Mouse (Mus musculus): ENCODE results near the gene Zcchc10.

- no peak for TF ChIP-seq CTCF (IDR thresholded peaks at IDR 0.05; ENCODE audit: insufficient read depth, low read length)
- TF ChIP-seq POLR2A (IDR thresholded peaks at IDR 0.05; ENCODE audit: borderline replicate concordance, extremely low read depth, low read depth, low read length), result no peak
These were observed 11.2 kb downstream of the Zcchc10 start for GRCm38 (mm10) chr11:53335505-53336181.
